Mouse (Mus musculus) kidney, embryonic 15.5 days (tissue): ENCODE results near the gene Klhl3. TPM values are rescaled to one million over a fixed set of nuclear protein-coding genes. Genes with fewer than 3 reads are reported as not detected.

ENCODE experiments used
- ATAC-seq: fragments of 200-750 bp; cut with Nextera tagmentation; replicated peaks from 2 replicates; pipeline ENCODE4 v1.8.0; 2017; ENCODE audit warnings: moderate TSS enrichment; ENCODE audit not compliant: low FRiP score
- H3K27ac ChIP-seq: fragments of 300-500 bp; sonication (generic); 2 replicates; pipeline ENCODE4 v1.5.1; 2015; ENCODE audit warnings: mild to moderate bottlenecking, inconsistent platforms
- H3K27me3 ChIP-seq: fragments of 300-500 bp; sonication (generic); 2 replicates; pipeline ENCODE4 v1.6.1; 2015; ENCODE audit warnings: inconsistent platforms
- H3K36me3 ChIP-seq: fragments of 300-500 bp; sonication (generic); 2 replicates; pipeline ENCODE4 v1.6.1; 2015; ENCODE audit warnings: inconsistent platforms
- H3K4me1 ChIP-seq: fragments of 300-500 bp; sonication (generic); 2 replicates; pipeline ENCODE4 v1.6.1; 2015; ENCODE audit warnings: inconsistent platforms
- H3K4me2 ChIP-seq: fragments of 300-500 bp; sonication (generic); 2 replicates; pipeline ENCODE4 v1.6.1; 2015; ENCODE audit warnings: moderate library complexity, mild to moderate bottlenecking, inconsistent platforms
- H3K4me3 ChIP-seq: fragments of 300-500 bp; sonication (generic); replicated peaks from 2 replicates; pipeline ENCODE4 v1.5.1; 2015; ENCODE audit warnings: mild to moderate bottlenecking, inconsistent platforms
- H3K9ac ChIP-seq: fragments of 300-500 bp; sonication (generic); 2 replicates; pipeline ENCODE4 v1.6.1; 2015; ENCODE audit warnings: mild to moderate bottlenecking, inconsistent platforms
- H3K9me3 ChIP-seq: fragments of 300-500 bp; sonication (generic); replicated peaks from 2 replicates; pipeline ENCODE4 v1.6.1; 2016; ENCODE audit warnings: inconsistent platforms
- WGBS: fragments of 180-500 bp; shearing (Covaris S2); methylation state at CpG from one replicate; pipeline ENCODE4 v1.1.7; 2015; ENCODE audit warnings: mixed read lengths; 5-methylcytosine and 5-hydroxymethylcytosine counted together
- polyA plus RNA-seq: library from polyadenylated mRNA; unstranded; fragments of >200 nt; fragmentation: Nextera tagmentation; extraction: Ambion mirVana; gene quantifications from 2 replicates; pipeline ENCODE4 v1.2.1, GENCODE M21; 2015

Klhl3 gene
- 6.5 and 7.2 TPM in 2 replicates for polyA plus RNA-seq

- ATAC-seq: peak; percentile 88
- Histone ChIP-seq H3K4me1 (peaks cover 27% of the 10 kb centered on the region), H3K9me3 (no peaks in the 10 kb centered on the region), H3K27ac (peak within 1 kb of the TSS; percentile 82), H3K36me3 (no peaks in the 10 kb centered on the region), H3K4me2 (peak within 1 kb of the TSS; percentile 74), H3K4me3 (peak within 1 kb of the TSS; percentile 61), H3K27me3 (no peaks in the 10 kb centered on the region), H3K9ac (peak within 1 kb of the TSS; percentile 63)
- WGBS: under 1% methylated on average over 35 of the region's 35 CpGs
These were observed at the start of gene Klhl3 for GRCm38 (mm10) chr13:58113061-58113900. Gene Klhl3, minus strand, starts transcription at chr13:58113592.

GRCm38 (mm10) chr13:58160761-58161160 lies 47.4 kb upstream of the Klhl3 start:
- H3K9me3 ChIP-seq: no peaks in the 10 kb centered on the region
- no peak overlapping the region for H3K4me3 ChIP-seq
- H3K36me3 ChIP-seq: peaks cover 45% of the 10 kb centered on the region
- H3K4me1 ChIP-seq: peaks cover 14% of the 10 kb centered on the region
- no peak overlapping the region for H3K27ac ChIP-seq
- no peak overlapping the region for H3K4me2 ChIP-seq
- 93% methylated on average over 15 of the region's 15 CpGs for whole genome bisulfite sequencing
- no peaks in the 10 kb centered on the region for H3K27me3 ChIP-seq
- H3K9ac ChIP-seq: no peak overlapping the region
- no peak for ATAC-seq

- Histone ChIP-seq H3K36me3 (peaks cover 38% of the 10 kb centered on the region), H3K27me3 (no peaks in the 10 kb centered on the region), H3K4me2 (peak overlapping the region; percentile 94), H3K4me3 (peak overlapping the region; percentile 76), H3K27ac (peak overlapping the region; percentile 59), H3K9me3 (no peaks in the 10 kb centered on the region), H3K9ac (peak overlapping the region; percentile 62), H3K4me1 (peaks cover 14% of the 10 kb centered on the region)
- 9% methylated on average over 16 of the region's 16 CpGs for WGBS
- peak; percentile 68; the same call in 1 of the 2 replicates for ATAC-seq
These were observed 44.9 kb upstream of the Klhl3 start for GRCm38 (mm10) chr13:58158099-58158912.

GRCm38 (mm10) chr13:58157447-58158098 lies 44.2 kb upstream of the Klhl3 start, which contains the start of gene Idnk:
Gene Idnk, plus strand, starts transcription at chr13:58157649.
- Histone ChIP-seq H3K27me3 (no peaks in the 10 kb centered on the region), H3K4me3 (peak within 1 kb of the TSS; percentile 76), H3K9me3 (no peaks in the 10 kb centered on the region), H3K27ac (peak within 1 kb of the TSS; percentile 59), H3K4me2 (peak within 1 kb of the TSS; percentile 94), H3K9ac (peak within 1 kb of the TSS; percentile 62), H3K36me3 (peaks cover 32% of the 10 kb centered on the region), H3K4me1 (peaks cover 14% of the 10 kb centered on the region)
- under 1% methylated on average over 30 of the region's 30 CpGs for WGBS
- peak; percentile 90 for ATAC-seq

- no peak for ATAC-seq
- H3K9ac ChIP-seq: peak overlapping the region; percentile 62; the same call in 1 of the 2 replicates
- peak overlapping the region; percentile 94 for H3K4me2 ChIP-seq
- peaks cover 27% of the 10 kb centered on the region for H3K36me3 ChIP-seq
- H3K9me3 ChIP-seq: no peaks in the 10 kb centered on the region
- WGBS: 28% methylated on average over 8 of the region's 8 CpGs
- peaks cover 14% of the 10 kb centered on the region for H3K4me1 ChIP-seq
- peak overlapping the region; percentile 76 for H3K4me3 ChIP-seq
- no peaks in the 10 kb centered on the region for H3K27me3 ChIP-seq
- no peak overlapping the region for H3K27ac ChIP-seq
These were observed 43.6 kb upstream of the Klhl3 start for GRCm38 (mm10) chr13:58157036-58157435.

- Histone ChIP-seq H3K9me3 (no peaks in the 10 kb centered on the region), H3K27me3 (no peaks in the 10 kb centered on the region), H3K36me3 (peaks cover 17% of the 10 kb centered on the region), H3K4me2 (no peak overlapping the region), H3K9ac (no peak overlapping the region), H3K27ac (no peak overlapping the region), H3K4me3 (no peak overlapping the region), H3K4me1 (peaks cover 14% of the 10 kb centered on the region)
- no peak for ATAC-seq
- WGBS: 86% methylated on average over 2 of the region's 2 CpGs
These were observed 42.6 kb upstream of the Klhl3 start for GRCm38 (mm10) chr13:58156031-58156430.

- Histone ChIP-seq H3K9me3 (no peaks in the 10 kb centered on the region), H3K4me2 (no peak overlapping the region)
- ATAC-seq: no peak
These were observed 37.0 kb upstream of the Klhl3 start for GRCm38 (mm10) chr13:58150442-58150841.

GRCm38 (mm10) chr13:58149629-58150028 lies 36.2 kb upstream of the Klhl3 start:
- peak overlapping the region; percentile 56 for H3K27ac ChIP-seq
- no peak for ATAC-seq
- H3K9ac ChIP-seq: no peak overlapping the region
- peak overlapping the region; percentile 78; the same call in 1 of the 2 replicates for H3K4me2 ChIP-seq
- peaks cover 13% of the 10 kb centered on the region for H3K4me1 ChIP-seq
- H3K27me3 ChIP-seq: no peaks in the 10 kb centered on the region
- H3K9me3 ChIP-seq: no peaks in the 10 kb centered on the region
- H3K4me3 ChIP-seq: no peak overlapping the region
- H3K36me3 ChIP-seq: no peaks in the 10 kb centered on the region
- WGBS: 74% methylated on average over 3 of the region's 3 CpGs

More at GRCm38 (mm10) chr13:58150442-58150841, 37.0 kb upstream of the Klhl3 start:
- Histone ChIP-seq H3K4me1 (peaks cover 13% of the 10 kb centered on the region), H3K27me3 (no peaks in the 10 kb centered on the region), H3K27ac (no peak overlapping the region), H3K36me3 (no peaks in the 10 kb centered on the region), H3K4me3 (no peak overlapping the region), H3K9ac (no peak overlapping the region)
- WGBS: 80% methylated on average over 11 of the region's 11 CpGs

- WGBS: 48% methylated on average over 5 of the region's 5 CpGs
- Histone ChIP-seq H3K27me3 (no peaks in the 10 kb centered on the region), H3K27ac (peak overlapping the region; percentile 56), H3K9ac (no peak overlapping the region), H3K4me1 (peaks cover 13% of the 10 kb centered on the region), H3K36me3 (no peaks in the 10 kb centered on the region), H3K4me3 (peak overlapping the region; percentile 43), H3K9me3 (no peaks in the 10 kb centered on the region), H3K4me2 (peak overlapping the region; percentile 78)
- ATAC-seq: peak; percentile 66
These were observed 35.7 kb upstream of the Klhl3 start for GRCm38 (mm10) chr13:58149033-58149558.

GRCm38 (mm10) chr13:58148256-58148831 lies 35.0 kb upstream of the Klhl3 start:
- Histone ChIP-seq H3K4me1 (peaks cover 13% of the 10 kb centered on the region), H3K9me3 (no peaks in the 10 kb centered on the region), H3K27ac (peak overlapping the region; percentile 1; the same call in 1 of the 2 replicates), H3K4me3 (peak overlapping the region; percentile 43), H3K4me2 (peak overlapping the region; percentile 78), H3K9ac (peak overlapping the region; percentile 27; the same call in 1 of the 2 replicates), H3K36me3 (no peaks in the 10 kb centered on the region), H3K27me3 (no peaks in the 10 kb centered on the region)
- ATAC-seq: peak; percentile 91
- under 1% methylated on average over 17 of the region's 17 CpGs for WGBS

GRCm38 (mm10) chr13:58147760-58148159 lies 34.4 kb upstream of the Klhl3 start:
- 77% methylated on average over 1 of the region's 1 CpGs for WGBS
- peaks cover 13% of the 10 kb centered on the region for H3K4me1 ChIP-seq
- no peak for ATAC-seq

More at GRCm38 (mm10) chr13:58147760-58148159, 34.4 kb upstream of the Klhl3 start:
- no peak overlapping the region for H3K27ac ChIP-seq
- H3K9ac ChIP-seq: no peak overlapping the region
- no peaks in the 10 kb centered on the region for H3K9me3 ChIP-seq
- no peak overlapping the region for H3K4me2 ChIP-seq
- no peaks in the 10 kb centered on the region for H3K27me3 ChIP-seq
- H3K36me3 ChIP-seq: no peaks in the 10 kb centered on the region
- H3K4me3 ChIP-seq: no peak overlapping the region
